ENCODE assay signal across 24 mouse cellular contexts in the genomic region with DNA sequence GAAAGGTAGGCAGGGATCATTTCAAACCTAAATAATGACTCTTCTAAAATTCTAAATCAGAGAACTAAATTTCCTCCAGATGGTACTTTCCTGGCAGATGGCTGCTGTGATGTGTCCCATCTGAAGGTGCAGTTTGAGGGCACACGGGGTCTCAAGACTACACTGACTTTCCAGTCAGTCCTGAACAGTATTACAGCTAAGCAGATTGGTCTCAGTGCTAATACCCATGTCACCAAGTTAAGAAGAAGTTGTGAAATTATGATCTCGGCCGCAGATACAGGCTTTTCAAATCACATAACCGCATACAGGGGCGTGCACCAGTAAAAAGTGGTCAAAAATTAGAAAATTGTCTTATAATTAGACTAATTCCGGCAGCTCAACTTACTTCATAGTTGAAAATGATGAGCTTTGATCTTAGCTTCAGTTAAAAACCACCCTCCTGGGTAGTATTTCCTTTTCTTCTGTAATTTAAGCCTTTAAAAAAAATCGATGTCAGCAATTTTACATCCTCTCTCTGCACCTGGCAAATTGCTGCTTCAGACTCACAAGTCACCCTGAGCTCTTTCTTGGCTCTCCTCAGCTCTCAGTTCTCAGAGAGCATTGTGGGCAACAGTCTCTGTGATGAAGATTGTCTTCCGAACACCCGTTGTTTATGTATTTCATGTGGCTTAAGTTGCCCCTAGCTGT.
A peak's percentile ranks its signal among the peaks of the same experiment; 100 is the strongest.
DNase-seq lines count a peak whose midpoint lies in the region; ATAC-seq lines count a peak whose summit lies in the region.
"Had no signal": no experiment of that assay in that cellular context is flagged by ENCODE, and none has a peak within 500 bp of the region (broad histone marks: within the 10 kb centered on the region; RNA-seq: fewer than 3 reads in every experiment).

No protein-coding gene starts in this region.

- no peaks in the 10 kb centered on the region for H3K9me3 ChIP-seq in embryonic facial prominence, embryonic 14.5 days (ENCODE audit: control insufficient read depth, low read length)
- no peaks in the 10 kb centered on the region for H3K9me3 ChIP-seq in midbrain, embryonic 11.5 days (ENCODE audit: control insufficient read depth, low read length)
- H3K9me3 ChIP-seq: embryonic facial prominence, embryonic 13.5 days; forebrain, embryonic 10.5 days; liver, embryonic 13.5 days had no signal

- H3K36me3 ChIP-seq in embryonic facial prominence, embryonic 14.5 days (ENCODE audit: control insufficient read depth, insufficient read depth, low read length) = no peaks in the 10 kb centered on the region
- no peaks in the 10 kb centered on the region for H3K36me3 ChIP-seq in midbrain, embryonic 11.5 days (ENCODE audit: control insufficient read depth, insufficient read depth, low read length)
- H3K36me3 ChIP-seq: embryonic facial prominence, embryonic 13.5 days; forebrain, embryonic 10.5 days; liver, embryonic 13.5 days had no signal

- H3K9ac ChIP-seq in embryonic facial prominence, embryonic 14.5 days (ENCODE audit: low read depth, low read length) = no peak overlapping the region; the same call in 1 of the 2 replicates
- H3K9ac ChIP-seq in midbrain, embryonic 11.5 days (ENCODE audit: low read length) = no peak overlapping the region
- H3K9ac ChIP-seq: embryonic facial prominence, embryonic 13.5 days; liver, embryonic 13.5 days had no signal

- H3K27me3 ChIP-seq in embryonic facial prominence, embryonic 14.5 days (replicated peaks; ENCODE audit: control insufficient read depth, insufficient read depth, low read length) = no peaks in the 10 kb centered on the region
- no peaks in the 10 kb centered on the region for H3K27me3 ChIP-seq in midbrain, embryonic 11.5 days (ENCODE audit: control insufficient read depth, insufficient read depth, low read length)
- H3K27me3 ChIP-seq: embryonic facial prominence, embryonic 13.5 days; liver, embryonic 13.5 days; megakaryocyte, embryonic 14.5 days; Patski had no signal

- peaks cover 8% of the 10 kb centered on the region; the same call in 1 of the 2 replicates for H3K4me1 ChIP-seq in embryonic facial prominence, embryonic 14.5 days (ENCODE audit: control insufficient read depth, insufficient read depth, low read length)
- H3K4me1 ChIP-seq in midbrain, embryonic 11.5 days (ENCODE audit: control insufficient read depth, insufficient read depth, low read length) = no peaks in the 10 kb centered on the region
- H3K4me1 ChIP-seq: liver, embryonic 13.5 days; megakaryocyte, embryonic 14.5 days had no signal

- ATAC-seq in CD4-positive, CD25-positive, alpha-beta regulatory T cell, adult 4 months = peak; percentile 90
- ATAC-seq in embryonic facial prominence, embryonic 14.5 days (ENCODE audit: low read depth) = peak; percentile 37; the same call in 1 of the 2 replicates
- no peak for ATAC-seq in midbrain, embryonic 11.5 days (ENCODE audit: low FRiP score)
- ATAC-seq: hindbrain, embryonic 16.5 days; midbrain, embryonic 16.5 days; Patski had no signal

- no peak overlapping the region for H3K4me3 ChIP-seq in embryonic facial prominence, embryonic 14.5 days (ENCODE audit: low read depth, low read length)
- H3K4me3 ChIP-seq in midbrain, embryonic 11.5 days (ENCODE audit: low read depth, low read length) = no peak overlapping the region
- H3K4me3 ChIP-seq: embryonic facial prominence, embryonic 13.5 days; forebrain, embryonic 10.5 days; liver, embryonic 13.5 days; megakaryocyte, embryonic 14.5 days had no signal

- no peak overlapping the region for H3K4me2 ChIP-seq in embryonic facial prominence, embryonic 14.5 days (ENCODE audit: low read depth, low read length)
- H3K4me2 ChIP-seq in midbrain, embryonic 11.5 days = no peak overlapping the region
- H3K4me2 ChIP-seq: embryonic facial prominence, embryonic 13.5 days; liver, embryonic 13.5 days had no signal

- peak; percentile 19 for DNase-seq in embryo, embryonic 10.5 days (ENCODE audit: low spot score)
- DNase-seq in embryo, embryonic 10 days (ENCODE audit: low spot score) = no peak
- peak; percentile 57 for DNase-seq in embryonic facial prominence, embryonic 14.5 days (ENCODE audit: low spot score)
- DNase-seq in thymus, postnatal 14 days = peak; percentile 38
- DNase-seq in B cell, adult 2 months = no peak
- no peak for DNase-seq in midbrain, embryonic 11.5 days (ENCODE audit: low spot score, missing footprints)
- no peak for DNase-seq in kidney, postnatal 36 days
- DNase-seq: cerebellum, postnatal 10 days; gastrocnemius, postnatal 25 days; heart, postnatal 14 days; kidney, adult 18-20 months; kidney, postnatal 14 days; layer of hippocampus, adult 9-11 months; liver, embryonic 13.5 days; lung, postnatal 14 days; right cerebral cortex, postnatal 25 days had no signal

- WGBS in embryonic facial prominence, embryonic 14.5 days = 21% methylated on average over 9 of the region's 9 CpGs
- WGBS in midbrain, embryonic 11.5 days = 85% methylated on average over 9 of the region's 9 CpGs

- 0 out of 2 replicates have a peak overlapping the region, but pooled peaks have one; percentile 10 for H3K27ac ChIP-seq in embryonic facial prominence, embryonic 14.5 days (replicated peaks; ENCODE audit: low read depth, low read length)
- no peak overlapping the region for H3K27ac ChIP-seq in midbrain, embryonic 11.5 days (ENCODE audit: low read depth, low read length)
- H3K27ac ChIP-seq: embryonic facial prominence, embryonic 13.5 days; forebrain, embryonic 10.5 days; liver, embryonic 13.5 days; stomach, postnatal 0 days had no signal

Comparison
In these comparisons a context has a peak if more than half of its experiments do, and no peak if none do; other contexts are left out.
1. DNase-seq: peak in embryo, embryonic 10.5 days (single experiment), embryonic facial prominence, embryonic 14.5 days (single experiment) and thymus, postnatal 14 days (single experiment); none in embryo, embryonic 10 days (single experiment), B cell, adult 2 months (0 of 2), midbrain, embryonic 11.5 days (single experiment) and kidney, postnatal 36 days (0 of 2).